Mouse (Mus musculus) midbrain, postnatal 0 days (tissue): ENCODE measurements around the gene Agmat. TPM values are rescaled to one million over a fixed set of nuclear protein-coding genes. Genes with fewer than 3 reads are reported as not detected.
A peak's percentile ranks its signal among the peaks of the same experiment; 100 is the strongest.

ENCODE experiments used
- ATAC-seq: fragments of 200-750 bp; cut with Nextera tagmentation; 2 replicates; pipeline ENCODE4 v1.8.0; 2017; ENCODE audit warnings: moderate number of reproducible peaks, mild to moderate bottlenecking, moderate TSS enrichment, moderate library complexity; ENCODE audit not compliant: low FRiP score
- DNase-seq: peaks from one replicate; pipeline ENCODE4 v3.0.0-alpha.2; 2015; ENCODE audit warnings: low spot score
- H3K27ac ChIP-seq: fragments of 300-500 bp; sonication (generic); 2 replicates; pipeline ENCODE4 v1.5.1; 2014; ENCODE audit warnings: low read depth, mild to moderate bottlenecking, low read length, mixed read lengths
- H3K27me3 ChIP-seq: fragments of 300-500 bp; sonication (generic); 2 replicates; pipeline ENCODE4 v1.6.1; 2014; ENCODE audit warnings: low read length, control low read depth, mixed read lengths; ENCODE audit not compliant: insufficient read depth
- H3K36me3 ChIP-seq: fragments of 300-500 bp; sonication (generic); 2 replicates; pipeline ENCODE4 v1.6.1; 2014; ENCODE audit warnings: low read length, control low read depth, mixed read lengths; ENCODE audit not compliant: insufficient read depth
- H3K4me1 ChIP-seq: fragments of 300-500 bp; sonication (generic); 2 replicates; pipeline ENCODE4 v1.6.1; 2014; ENCODE audit warnings: mild to moderate bottlenecking, control low read depth, antibody characterized with exemption, low read length, mixed read lengths; ENCODE audit not compliant: insufficient read depth
- H3K4me2 ChIP-seq: fragments of 300-500 bp; sonication (generic); 2 replicates; pipeline ENCODE4 v1.6.1; 2014; ENCODE audit warnings: low read depth, mild to moderate bottlenecking, low read length, mixed read lengths; ENCODE audit not compliant: poor library complexity, severe bottlenecking
- H3K4me3 ChIP-seq: fragments of 300-500 bp; sonication (generic); 2 replicates; pipeline ENCODE4 v1.5.1; 2014; ENCODE audit warnings: low read depth, mild to moderate bottlenecking, low read length, moderate library complexity
- H3K9ac ChIP-seq: fragments of 300-500 bp; sonication (generic); replicated peaks from 2 replicates; pipeline ENCODE4 v1.6.1; 2014; ENCODE audit warnings: mild to moderate bottlenecking, low read length, moderate library complexity, mixed read lengths; ENCODE audit not compliant: poor library complexity, severe bottlenecking
- H3K9me3 ChIP-seq: fragments of 300-500 bp; sonication (generic); 2 replicates; pipeline ENCODE4 v1.6.1; 2016; ENCODE audit warnings: low read length, control low read depth
- CTCF ChIP-seq: IDR thresholded peaks from 2 replicates; pipeline ENCODE4 v1.5.1; 2016; ENCODE audit warnings: antibody characterized with exemption, mild to moderate bottlenecking
- WGBS: fragments of 180-500 bp; shearing (Covaris S2); extraction: QIAGEN DNeasy Blood & Tissue Kit; methylation state at CpG from one replicate; pipeline ENCODE4 v1.1.7; 2014; 5-methylcytosine and 5-hydroxymethylcytosine counted together
- polyA plus RNA-seq: library from polyadenylated mRNA; unstranded; fragments of >200 nt; fragmentation: Nextera tagmentation; extraction: Ambion mirVana; gene quantifications from 2 replicates; pipeline ENCODE4 v1.2.1, GENCODE M21; 2015
- total RNA-seq: library from RNA; depleted of rRNA; stranded (reverse); fragments of >200 nt; gene quantifications from 2 replicates; pipeline ENCODE4 v1.2.3, GENCODE M21; 2014

The Agmat gene
- total and polyA plus RNA-seq, 2 experiments from 2014 or later, result not detected

DNA sequence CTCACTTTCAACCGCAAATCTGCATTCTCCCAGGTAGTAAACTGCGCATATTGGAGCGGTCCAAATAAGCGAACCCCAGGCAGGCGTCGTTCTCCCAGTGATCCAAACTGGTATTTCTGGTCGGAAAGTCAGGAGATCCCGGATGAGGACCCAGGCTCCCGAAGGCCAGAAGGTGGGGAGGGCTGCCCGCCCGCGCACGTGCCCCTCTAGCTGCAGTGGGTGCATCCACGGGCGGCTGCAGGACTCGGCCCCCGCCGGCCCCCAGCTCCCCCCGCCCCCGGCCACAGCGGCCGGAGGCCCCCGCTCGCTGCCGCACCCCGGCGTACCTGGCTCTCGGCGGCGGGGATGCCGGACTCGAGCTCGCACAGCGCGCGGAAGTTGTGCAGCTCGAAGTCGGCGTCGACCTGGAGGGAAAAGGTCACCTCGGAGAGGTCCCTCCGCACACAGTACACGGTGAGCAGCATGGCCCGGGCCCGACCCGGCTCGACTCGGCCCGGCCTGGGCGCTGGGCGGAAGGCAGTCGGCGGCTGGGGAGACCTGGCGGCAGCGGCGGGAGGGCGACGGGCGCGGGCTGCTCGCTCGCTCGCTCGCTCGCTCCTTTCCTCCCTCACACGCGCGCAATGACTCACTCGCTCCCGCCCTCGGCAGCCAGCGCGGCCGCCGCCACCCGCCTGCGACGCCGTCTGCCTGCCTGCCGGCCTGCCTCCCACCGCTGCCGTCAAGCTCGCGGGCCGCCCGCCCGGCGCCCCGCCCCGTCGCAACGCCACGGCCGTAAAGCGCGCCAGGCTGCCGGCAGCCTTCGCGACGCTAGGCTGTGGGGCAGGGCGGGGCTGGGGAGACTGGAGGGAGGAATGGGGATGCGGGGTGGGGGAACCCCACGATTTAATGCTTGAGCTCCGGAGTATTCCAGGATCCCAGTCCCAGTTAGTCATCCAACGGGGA is 23.5 kb upstream of the Agmat start, which contains the start of gene Ddi2:
TSS of gene Ddi2 (minus strand) at position 689 of the 942 bp plus-strand sequence.
- WGBS, result under 1% methylated on average over 86 of the region's 105 CpGs
- ATAC-seq, result peak; percentile 91
- H3K4me3 ChIP-seq, result peak within 1 kb of the TSS; percentile 99

DNA sequence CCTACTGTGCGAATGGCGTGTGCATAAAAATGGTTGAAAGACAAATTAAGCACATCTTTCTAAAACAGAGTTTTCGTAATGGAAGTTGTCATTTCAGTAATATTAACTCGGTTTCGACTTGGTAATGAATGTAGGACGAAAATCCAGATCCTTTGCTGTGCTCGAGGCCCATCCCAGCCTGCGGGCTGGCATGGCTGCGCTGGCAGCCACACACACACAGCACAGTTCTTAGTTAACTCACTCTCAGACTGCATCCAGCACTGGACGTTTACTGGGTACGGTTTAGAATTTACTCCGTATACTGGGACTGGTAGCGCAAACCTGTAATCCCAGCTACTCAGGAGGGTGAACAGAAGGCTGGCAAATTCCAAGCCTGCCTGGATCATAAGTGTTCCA is 22.8 kb upstream of the Agmat start:
- 7% methylated on average over 13 of the region's 13 CpGs for WGBS
- DNase-seq, result peak; percentile 14

More for the DNA sequence above, 23.5 kb upstream of the Agmat start, which contains the start of gene Ddi2:
- Histone ChIP-seq H3K4me2 (peak within 1 kb of the TSS; percentile 86), H3K27me3 (no peaks in the 10 kb centered on the region), H3K27ac (peak within 1 kb of the TSS; percentile 80), H3K9ac (peak within 1 kb of the TSS; percentile 96), H3K4me1 (peaks cover 12% of the 10 kb centered on the region; the same call in 1 of the 2 replicates), H3K36me3 (no peaks in the 10 kb centered on the region), H3K9me3 (no peaks in the 10 kb centered on the region)
- peak; percentile 92 for DNase-seq
- no peak for TF ChIP-seq CTCF

DNA sequence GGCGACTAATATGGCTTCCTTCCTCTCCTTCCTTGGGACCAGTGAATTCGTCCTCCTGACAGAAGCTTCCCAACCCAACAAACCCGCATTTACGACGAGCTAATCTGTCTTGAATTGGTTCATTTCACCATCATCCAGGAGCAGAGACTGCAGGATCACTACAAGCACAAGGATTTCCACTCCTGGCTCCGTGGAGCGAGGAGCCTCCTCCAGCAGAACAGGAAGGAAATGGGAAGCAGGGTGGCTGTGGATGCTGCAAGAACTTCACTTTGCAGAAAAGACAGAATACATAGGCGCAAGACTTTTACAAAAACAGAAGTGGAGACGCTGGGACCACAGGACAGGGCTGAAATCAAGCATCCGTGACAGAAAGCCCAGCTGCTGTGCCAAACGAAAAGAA is 21.9 kb upstream of the Agmat start:
- TF ChIP-seq CTCF, result no peak
- no peak overlapping the region for H3K4me3 ChIP-seq
- H3K4me1 ChIP-seq, result peaks cover 12% of the 10 kb centered on the region; the same call in 1 of the 2 replicates
- no peak for DNase-seq
- no peak for ATAC-seq
- H3K36me3 ChIP-seq, result no peaks in the 10 kb centered on the region
- H3K9ac ChIP-seq, result no peak overlapping the region
- H3K27me3 ChIP-seq, result no peaks in the 10 kb centered on the region
- H3K9me3 ChIP-seq, result no peaks in the 10 kb centered on the region
- no peak overlapping the region for H3K27ac ChIP-seq
- WGBS, result 65% methylated on average over 11 of the region's 11 CpGs
- H3K4me2 ChIP-seq, result no peak overlapping the region

More for the DNA sequence above, 22.8 kb upstream of the Agmat start:
- peaks cover 12% of the 10 kb centered on the region; the same call in 1 of the 2 replicates for H3K4me1 ChIP-seq
- no peaks in the 10 kb centered on the region for H3K36me3 ChIP-seq
- ATAC-seq, result peak; percentile 72; the same call in 1 of the 2 replicates
- TF ChIP-seq CTCF, result no peak
- peak overlapping the region; percentile 86 for H3K4me2 ChIP-seq
- H3K27ac ChIP-seq, result peak overlapping the region; percentile 80
- H3K9me3 ChIP-seq, result no peaks in the 10 kb centered on the region
- H3K27me3 ChIP-seq, result no peaks in the 10 kb centered on the region
- peak overlapping the region; percentile 99 for H3K4me3 ChIP-seq
- peak overlapping the region; percentile 96 for H3K9ac ChIP-seq

DNA sequence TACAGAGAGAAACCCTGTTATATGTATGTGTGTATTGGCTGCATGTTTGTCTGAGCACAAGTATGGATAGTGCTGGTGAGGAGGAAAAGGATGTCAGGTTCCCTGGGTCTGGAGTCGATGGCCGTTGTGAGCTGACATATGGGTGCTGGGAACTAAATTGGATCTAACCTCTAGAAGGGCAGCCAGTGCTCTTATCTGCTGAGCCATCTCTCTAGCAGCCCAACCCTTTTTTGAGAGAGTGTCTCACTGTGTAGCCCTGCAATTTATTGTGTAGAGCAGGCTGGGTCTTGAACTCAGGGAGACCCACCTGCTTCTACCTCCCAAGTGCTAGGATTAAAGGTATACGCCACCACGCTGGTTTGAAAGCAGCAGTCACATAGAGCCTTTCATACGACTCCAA is 21.2 kb upstream of the Agmat start:
- no peak for TF ChIP-seq CTCF
- 93% methylated on average over 5 of the region's 5 CpGs for WGBS
- Histone ChIP-seq H3K27me3 (no peaks in the 10 kb centered on the region), H3K36me3 (no peaks in the 10 kb centered on the region), H3K9me3 (no peaks in the 10 kb centered on the region), H3K4me1 (peaks cover 12% of the 10 kb centered on the region; the same call in 1 of the 2 replicates), H3K9ac (no peak overlapping the region), H3K27ac (no peak overlapping the region), H3K4me2 (no peak overlapping the region), H3K4me3 (no peak overlapping the region)
- ATAC-seq (no peak), DNase-seq (no peak)

DNA sequence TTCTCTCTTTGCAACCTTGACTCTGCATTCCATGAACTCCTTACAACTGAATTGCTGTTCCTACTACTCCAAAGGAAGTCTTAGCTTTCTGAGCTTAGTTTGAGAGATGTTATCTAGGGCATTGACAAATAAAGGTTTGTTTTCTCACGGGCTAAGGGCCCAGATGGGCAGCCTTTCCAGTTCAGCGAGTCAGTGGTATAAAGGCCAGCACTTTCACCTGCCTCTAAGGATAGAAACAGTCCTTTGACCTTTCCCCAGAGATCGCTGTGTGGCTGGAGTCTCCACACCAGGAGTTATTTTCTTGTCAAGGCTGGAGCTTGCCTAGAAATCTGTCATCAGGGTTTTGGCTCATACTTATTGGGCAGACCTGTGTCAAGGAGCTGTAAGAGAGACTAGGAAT is 20.7 kb upstream of the Agmat start:
- DNase-seq (no peak), ATAC-seq (no peak)
- no peak for TF ChIP-seq CTCF
- Histone ChIP-seq H3K9me3 (no peaks in the 10 kb centered on the region), H3K27me3 (no peaks in the 10 kb centered on the region), H3K4me2 (no peak overlapping the region), H3K4me3 (no peak overlapping the region), H3K4me1 (peaks cover 12% of the 10 kb centered on the region; the same call in 1 of the 2 replicates), H3K9ac (no peak overlapping the region), H3K27ac (no peak overlapping the region), H3K36me3 (no peaks in the 10 kb centered on the region)
- WGBS, result 59% methylated on average over 3 of the region's 3 CpGs

DNA sequence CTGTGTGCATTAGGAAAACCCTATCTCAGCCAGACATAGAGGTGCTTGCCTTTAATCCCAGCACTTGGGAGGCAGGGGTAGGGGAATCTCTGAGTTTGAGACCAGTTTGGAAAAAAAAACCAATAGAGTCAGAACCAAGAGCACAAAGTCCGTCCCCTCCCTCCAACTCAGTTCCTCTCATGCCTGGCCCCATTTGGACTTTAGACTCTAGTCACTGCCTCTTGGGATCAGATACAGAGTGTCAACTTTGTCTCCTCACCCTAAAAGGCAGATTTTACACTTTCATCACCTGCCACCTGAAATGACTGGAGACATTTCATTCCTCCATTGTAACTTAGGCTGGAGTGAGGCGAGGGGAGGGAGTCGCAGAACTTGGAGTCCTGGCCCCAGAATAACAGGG is 17.2 kb upstream of the Agmat start:
- DNase-seq, result no peak
- TF ChIP-seq CTCF, result no peak
- no peaks in the 10 kb centered on the region for H3K27me3 ChIP-seq
- no peak overlapping the region for H3K4me3 ChIP-seq
- no peaks in the 10 kb centered on the region for H3K36me3 ChIP-seq
- 86% methylated on average over 3 of the region's 3 CpGs for WGBS
- H3K4me1 ChIP-seq, result no peaks in the 10 kb centered on the region
- no peaks in the 10 kb centered on the region for H3K9me3 ChIP-seq
- no peak overlapping the region for H3K4me2 ChIP-seq
- H3K27ac ChIP-seq, result no peak overlapping the region
- no peak for ATAC-seq
- no peak overlapping the region for H3K9ac ChIP-seq
